Mouse (Mus musculus): ENCODE results near the gene Mindy4.

GRCm38 (mm10) chr6:55285218-55285617 is 82.0 kb downstream of the Mindy4 start:
- TF ChIP-seq POLR2A (IDR thresholded peaks at IDR 0.05; ENCODE audit: low read depth, low read length), result no peak
- TF ChIP-seq MAZ (IDR thresholded peaks at IDR 0.05; ENCODE audit: low read depth, low read length), result no peak
- TF ChIP-seq POLR2AphosphoS2 (IDR thresholded peaks at IDR 0.05; ENCODE audit: low read depth, low read length), result no peak
- TF ChIP-seq EP300 (IDR thresholded peaks at IDR 0.05; ENCODE audit: low read length), result no peak
- no peak for TF ChIP-seq CTCF (conservative IDR thresholded peaks at IDR 0.05 in 1 of 2, IDR thresholded peaks at IDR 0.05 in 1 of 2; ENCODE audit: low read depth in 2 of 2, low read length in 2 of 2)
- TF ChIP-seq BHLHE40 (IDR thresholded peaks at IDR 0.05; ENCODE audit: low read depth, low read length), result no peak
- TF ChIP-seq ZNF384 (IDR thresholded peaks at IDR 0.05; ENCODE audit: low read depth, low read length), result no peak
- TF ChIP-seq CHD2 (IDR thresholded peaks at IDR 0.05; ENCODE audit: low read length), result no peak
- no peak for TF ChIP-seq ZC3H11A (IDR thresholded peaks at IDR 0.05; ENCODE audit: low read depth, low read length)
- TF ChIP-seq NRF1 (IDR thresholded peaks at IDR 0.05; ENCODE audit: low read depth, low read length), result no peak
